Mouse (Mus musculus) Muller cell, postnatal 12 days (primary cell): ENCODE results near the gene Gm4064.
"Not testable (repeated sequence)": the region's sequence is repeated elsewhere in the genome, so short reads cannot be mapped to it uniquely, and the experiment has no call there.

Experiments used
- DNase-seq: peaks from one replicate; pipeline ENCODE4 v3.0.0-alpha.2; 2015; ENCODE audit errors: inconsistent ontology term

Gm4064 gene

GRCm38 (mm10) chrY:2796105-2796504, at the start of gene Gm4064:
Gene Gm4064, minus strand, starts transcription at chrY:2796205.
- DNase-seq, result not testable (repeated sequence)

GRCm38 (mm10) chrY:2830380-2830779, 34.4 kb upstream of the Gm4064 start, which contains the start of the genes Rbmy and Gm10256:
Gene Rbmy, plus strand, starts transcription at chrY:2830680.
Gene Gm10256, plus strand, starts transcription at chrY:2830699.
- DNase-seq, result not testable (repeated sequence)
